Mouse (Mus musculus): ENCODE measurements around the gene Olfr1255.

Gene Olfr1255

DNA sequence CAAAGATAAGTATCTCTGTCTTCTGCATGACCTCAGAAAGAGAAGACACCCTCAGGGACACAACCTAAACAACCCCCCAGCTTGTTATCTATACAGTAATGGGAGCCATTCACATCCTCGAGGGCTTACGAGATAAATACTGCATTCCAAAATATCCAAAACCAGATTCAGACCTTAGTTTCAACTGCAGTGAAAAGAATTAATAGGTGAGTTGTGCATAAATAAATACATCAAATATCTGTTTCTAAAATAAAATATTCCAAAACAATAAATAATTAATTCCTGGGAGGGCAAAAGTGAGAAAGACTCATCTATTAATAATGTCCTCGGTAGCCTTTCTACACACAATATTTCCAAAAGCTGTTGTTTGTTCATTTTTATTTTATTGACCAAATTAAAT lies at the start of gene Olfr1255:
Gene Olfr1255 (plus strand): TSS at position 301 of the 400 bp plus-strand sequence.
- no peak for DNase-seq

DNA sequence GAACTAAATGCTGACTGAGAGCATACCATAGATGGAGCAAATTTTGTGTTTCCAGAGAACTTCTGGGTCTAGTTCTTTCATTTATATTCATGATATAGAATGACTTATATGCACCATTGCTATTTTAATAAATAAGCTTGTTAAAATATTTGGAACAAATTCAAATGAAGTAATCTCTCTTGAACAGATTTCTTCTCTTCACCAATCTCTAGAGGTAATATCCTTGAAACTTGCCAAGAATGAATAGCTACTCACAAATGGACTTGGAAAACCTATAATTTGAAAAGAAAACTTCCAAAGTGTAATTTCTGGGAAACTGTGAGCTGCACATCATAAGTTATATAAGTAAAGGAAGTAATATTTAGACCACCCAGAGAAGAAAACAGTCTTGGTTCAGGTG lies 18.3 kb upstream of the Olfr1255 start, which contains the start of gene Olfr1254:
Gene Olfr1254 (minus strand): TSS at position 101 of the 400 bp plus-strand sequence.
- no peak for DNase-seq

DNA sequence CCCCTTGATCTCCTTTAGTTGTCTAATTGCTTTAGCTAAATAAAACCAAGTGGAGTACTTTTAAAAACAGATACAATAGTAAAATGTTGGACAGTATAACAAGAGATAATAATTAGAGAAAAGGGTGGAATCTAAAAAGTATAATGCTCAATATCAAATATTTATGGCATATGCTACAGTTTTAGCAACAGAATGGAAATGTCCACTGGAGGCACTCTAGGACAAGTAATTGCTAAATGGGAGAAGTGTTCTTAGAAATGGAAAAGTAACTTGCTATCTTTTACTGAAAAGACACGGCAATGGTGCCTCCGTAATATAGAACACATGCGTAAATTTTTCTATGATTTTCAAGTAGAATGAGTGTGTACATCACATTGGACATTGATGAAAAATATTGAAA lies 12.3 kb upstream of the Olfr1255 start:
- DNase-seq, result no peak

DNA sequence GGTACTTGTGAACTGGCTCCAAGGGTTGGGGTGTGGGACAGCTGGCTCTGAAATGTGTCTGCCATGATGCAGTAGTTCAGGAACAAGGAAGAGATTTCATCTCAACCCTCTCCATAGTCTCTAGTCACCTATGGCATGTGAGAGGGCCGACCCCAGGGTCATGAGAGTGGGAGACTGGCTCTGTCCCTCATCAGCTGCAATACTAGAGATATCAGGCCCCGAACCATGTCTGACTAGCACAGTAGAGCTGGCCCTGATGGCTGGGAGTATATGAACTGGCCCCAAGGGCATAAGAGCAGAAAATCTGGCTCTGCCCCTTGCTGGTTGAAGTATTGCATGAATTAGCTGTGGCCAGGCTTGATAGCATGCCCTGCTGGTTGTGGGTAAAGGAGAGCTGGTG lies 1.1 kb upstream of the Olfr1255 start:
- DNase-seq, result no peak

DNA sequence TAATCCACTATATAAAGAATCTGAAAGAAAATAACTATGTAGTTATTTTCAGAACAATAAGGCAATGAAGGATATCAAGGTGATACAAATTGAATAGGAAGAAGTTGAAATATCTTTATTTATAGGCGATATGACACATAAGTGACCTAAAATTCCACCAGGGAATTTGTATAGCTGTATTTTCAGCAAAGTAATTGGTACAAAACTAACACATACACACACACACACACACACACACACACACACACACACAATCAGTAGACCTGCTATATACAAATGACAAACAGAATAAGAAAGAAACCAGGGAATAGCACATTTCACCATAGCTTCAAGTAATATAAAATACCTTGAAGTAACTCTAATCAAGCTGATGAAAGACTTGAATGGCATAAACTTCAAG lies 8.4 kb downstream of the Olfr1255 start:
- DNase-seq, result no peak

DNA sequence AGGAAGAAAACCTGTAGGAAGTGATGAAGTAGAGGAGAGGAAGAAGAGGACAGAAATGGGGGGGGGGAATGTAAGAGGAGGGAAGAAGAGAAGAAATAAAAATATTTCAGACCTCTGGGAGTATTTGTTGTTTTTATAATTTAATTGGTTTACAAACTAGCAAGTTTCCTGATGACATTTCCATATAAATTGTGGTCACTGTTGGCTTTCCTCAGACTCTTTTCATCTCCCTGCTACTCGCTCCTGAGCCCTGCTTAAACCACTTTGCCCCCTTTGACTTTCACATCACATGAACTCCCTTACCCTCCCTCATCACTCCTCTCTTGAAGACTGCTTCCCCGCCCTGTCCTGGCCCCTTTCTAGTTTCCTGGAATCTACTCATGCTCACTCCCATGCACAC lies 29.6 kb downstream of the Olfr1255 start, which contains the start of gene Olfr1256:
Gene Olfr1256 (minus strand): TSS at position 101 of the 400 bp plus-strand sequence.
- DNase-seq, result no peak

DNA sequence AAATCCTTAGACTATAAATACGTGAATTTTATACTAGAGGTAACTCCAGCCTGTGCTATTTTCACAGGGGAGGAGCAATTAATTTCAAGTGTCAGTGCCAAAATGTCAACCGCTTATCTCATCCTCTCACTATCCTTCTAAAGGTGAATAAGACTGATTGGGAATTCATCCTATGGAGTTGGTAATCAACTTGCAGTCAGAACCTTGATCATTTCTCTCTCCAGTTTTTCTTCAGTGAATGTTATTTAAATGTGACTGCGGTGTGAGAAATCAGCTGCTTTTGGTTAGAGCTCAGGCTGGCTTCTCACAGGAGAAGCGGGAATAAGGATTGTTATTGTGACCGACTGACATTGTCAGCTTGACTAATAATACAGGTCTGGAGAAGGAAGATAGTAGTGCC lies 36.3 kb downstream of the Olfr1255 start, which contains the start of gene Olfr48:
Gene Olfr48 (minus strand): TSS at position 101 of the 400 bp plus-strand sequence.
- DNase-seq, result no peak

DNA sequence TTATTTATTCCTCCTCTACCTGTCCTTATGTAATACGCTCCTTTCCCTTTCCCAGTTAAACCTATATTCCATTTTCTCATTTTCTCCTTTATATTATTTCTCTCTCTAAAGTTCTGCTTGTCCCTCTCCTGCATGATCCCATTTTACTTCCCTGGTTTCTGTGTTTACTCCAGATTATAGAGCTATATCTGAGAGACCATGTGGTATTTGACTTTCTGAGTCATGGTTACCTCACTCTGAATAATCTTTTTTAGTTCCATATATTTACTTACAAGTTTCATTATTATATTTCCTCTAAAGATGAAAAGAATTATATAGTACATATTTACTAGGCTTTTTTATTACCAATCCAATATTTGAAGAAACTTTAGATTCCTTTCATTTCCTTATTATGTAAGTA lies 37.4 kb downstream of the Olfr1255 start:
- no peak for DNase-seq

Data from spleen, adult 18-20 months (tissue).